Mouse (Mus musculus) thymus, adult 18-20 months (tissue): ENCODE data around the gene Plekhg6.

ENCODE experiments used
- DNase-seq, 2 experiments: peaks; one replicate each; pipeline ENCODE4 v3.0.0; 2022; ENCODE audit warnings: mixed read lengths in 2 of 2

Plekhg6 gene

GRCm38 (mm10) chr6:125322794-125323193, 57.8 kb downstream of the Plekhg6 start:
- no peak for DNase-seq

- no peak for DNase-seq
Measured at GRCm38 (mm10) chr6:125321114-125321855, 59.3 kb downstream of the Plekhg6 start.

GRCm38 (mm10) chr6:125320323-125320722, 60.3 kb downstream of the Plekhg6 start, which contains the start of gene Scnn1a:
Scnn1a (plus strand) TSS chr6:125320659.
- DNase-seq = no peak

- no peak for DNase-seq
Measured at GRCm38 (mm10) chr6:125319919-125320296, 60.7 kb downstream of the Plekhg6 start.

GRCm38 (mm10) chr6:125318981-125319918, 61.3 kb downstream of the Plekhg6 start:
- no peak for DNase-seq

- no peak for DNase-seq
Measured at GRCm38 (mm10) chr6:125317077-125317476, 63.5 kb downstream of the Plekhg6 start.

GRCm38 (mm10) chr6:125314746-125315145, 65.8 kb downstream of the Plekhg6 start:
- DNase-seq = no peak

GRCm38 (mm10) chr6:125314231-125314563, 66.4 kb downstream of the Plekhg6 start:
- DNase-seq = no peak

- DNase-seq = peak; percentile 28 to 33
Measured at GRCm38 (mm10) chr6:125313546-125314230, 66.9 kb downstream of the Plekhg6 start, which contains the start of gene Ltbr. Ltbr (minus strand) TSS chr6:125313885.
